Mouse (Mus musculus): ENCODE measurements around the gene Atp1a4.

GRCm38 (mm10) chr1:172188891-172189290 is 69.3 kb downstream of the Atp1a4 start:
- TF ChIP-seq CTCF (IDR thresholded peaks at IDR 0.05; ENCODE audit: low read depth, low read length): no peak
- TF ChIP-seq GATA1 (IDR thresholded peaks at IDR 0.05; ENCODE audit: borderline replicate concordance, low read length): no peak
- TF ChIP-seq TAL1 (conservative IDR thresholded peaks at IDR 0.05; ENCODE audit: low read depth, low read length): no peak
- no peak for TF ChIP-seq POLR2AphosphoS5 (IDR thresholded peaks at IDR 0.05; ENCODE audit: insufficient replicate concordance, low read depth, low read length)
